Mouse (Mus musculus): ENCODE measurements around the gene Vmn1r44.
"Not testable (repeated sequence)": the region's sequence is repeated elsewhere in the genome, so short reads cannot be mapped to it uniquely, and the experiment has no call there.

Gene Vmn1r44

DNA sequence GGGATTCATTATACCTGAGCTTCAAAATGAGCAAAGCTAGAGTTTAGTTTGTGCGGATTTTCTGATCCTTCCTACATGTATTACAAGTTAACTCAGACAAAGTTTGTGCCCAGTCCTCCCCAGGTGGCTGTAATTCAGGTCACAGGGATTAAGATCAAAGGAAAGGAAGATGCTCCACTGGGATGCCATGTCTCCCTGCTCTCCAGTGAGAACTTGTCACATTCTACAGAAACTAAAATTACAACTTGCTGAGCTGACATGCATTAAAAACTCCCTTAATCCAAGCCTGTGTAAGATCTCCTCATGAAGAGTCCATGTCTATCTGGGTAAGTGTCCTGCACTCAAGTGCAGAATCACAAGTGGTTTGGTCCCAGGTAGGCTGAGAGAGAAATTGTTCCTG is at the start of gene Vmn1r44:
TSS of gene Vmn1r44 (plus strand) at position 301 of the 400 bp plus-strand sequence.
- DNase-seq = no peak

DNA sequence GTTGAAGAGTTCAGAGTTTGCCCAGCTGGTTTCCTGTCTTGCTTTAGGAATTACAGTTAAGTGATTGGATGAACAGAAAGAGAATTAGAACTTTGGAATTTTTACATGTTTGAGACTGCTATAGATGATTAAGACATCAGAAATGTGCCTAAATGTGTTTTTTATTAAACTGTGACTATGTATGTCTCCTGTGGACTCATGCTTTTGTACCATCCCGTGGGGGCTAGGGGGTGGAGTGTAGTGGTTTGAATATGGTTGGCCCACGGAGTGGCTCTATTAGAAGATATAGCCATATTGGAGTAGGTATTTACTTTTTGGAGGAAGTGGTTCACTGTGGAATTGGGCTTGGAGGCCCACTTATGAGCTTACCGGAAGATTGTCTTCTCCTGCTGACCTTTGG is 25.9 kb upstream of the Vmn1r44 start:
- DNase-seq = no peak

DNA sequence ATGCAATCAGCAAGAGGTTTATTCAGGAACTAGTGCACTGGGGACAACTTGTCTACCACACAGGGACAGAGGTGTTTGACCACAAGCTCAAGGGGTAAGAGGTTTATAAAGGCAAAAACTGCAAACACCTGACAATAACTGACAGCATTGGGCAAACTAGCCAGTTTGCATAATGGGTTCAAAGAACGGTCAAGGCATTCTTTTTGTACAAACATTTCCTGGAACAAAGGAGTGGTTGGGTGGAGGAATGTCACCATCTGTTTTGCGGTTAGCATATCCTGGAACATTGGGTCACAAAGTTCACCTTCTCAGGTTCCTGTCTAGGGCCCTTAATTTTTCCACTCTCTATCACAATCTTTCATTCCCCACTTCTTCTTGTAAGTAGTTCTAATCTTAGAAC is 23.6 kb upstream of the Vmn1r44 start:
- DNase-seq = no peak

DNA sequence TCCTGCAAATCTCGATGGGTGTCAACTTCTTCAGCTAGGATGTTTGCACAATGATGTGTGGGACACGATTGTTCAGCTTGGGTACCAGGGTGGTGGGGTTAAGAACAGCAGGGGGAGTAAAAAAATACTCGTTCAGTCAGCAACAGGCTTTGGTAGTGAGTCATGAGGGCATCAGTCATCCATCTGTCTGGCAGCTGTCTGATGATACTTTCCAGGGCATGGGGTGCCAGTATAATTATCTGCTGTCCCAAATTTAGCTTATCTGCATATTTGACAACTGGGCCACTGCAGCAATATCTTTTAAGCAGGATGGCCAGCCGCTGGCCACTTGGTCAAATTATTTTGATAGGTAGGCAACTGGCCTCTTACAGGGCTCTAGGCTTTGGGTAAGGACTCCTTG is 19.7 kb upstream of the Vmn1r44 start:
- no peak for DNase-seq

DNA sequence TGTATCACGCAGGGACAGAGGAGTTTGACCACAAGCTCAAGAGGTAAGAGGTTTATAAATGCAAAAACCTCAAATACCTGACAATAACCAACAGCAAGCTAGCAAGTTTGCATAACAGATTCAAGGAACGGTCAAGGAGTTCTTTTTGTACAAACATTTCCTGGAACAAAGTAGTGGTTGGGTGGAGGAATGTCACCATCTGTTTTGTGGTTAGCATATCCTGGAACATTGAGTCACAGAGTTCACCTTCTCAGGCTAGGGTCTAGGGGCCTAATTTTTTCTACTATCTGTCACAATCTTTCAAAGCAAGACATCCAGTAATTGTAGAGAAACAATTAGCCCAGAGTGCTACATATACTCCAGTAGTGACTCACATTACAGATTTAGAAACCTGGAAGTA is 16.2 kb upstream of the Vmn1r44 start:
- no peak for DNase-seq

DNA sequence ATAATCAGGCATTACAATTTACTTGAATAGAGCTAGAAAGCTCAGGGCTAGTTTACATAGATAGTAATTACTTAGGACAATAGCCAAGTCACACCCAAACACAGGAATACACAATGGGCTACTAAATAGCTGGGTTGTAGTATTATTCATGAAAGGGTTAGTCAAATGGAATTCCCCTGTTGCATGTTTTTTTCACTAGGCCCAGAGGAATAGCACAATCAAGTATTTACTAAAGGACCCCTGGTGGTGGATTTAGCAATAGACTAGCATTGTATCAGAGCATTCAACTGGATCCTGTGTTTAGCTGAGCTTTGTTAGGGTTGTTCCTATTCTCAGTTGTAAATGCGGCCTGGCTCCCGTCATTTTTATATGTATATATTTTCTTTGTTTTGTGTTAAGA is 15.5 kb upstream of the Vmn1r44 start:
- no peak for DNase-seq

DNA sequence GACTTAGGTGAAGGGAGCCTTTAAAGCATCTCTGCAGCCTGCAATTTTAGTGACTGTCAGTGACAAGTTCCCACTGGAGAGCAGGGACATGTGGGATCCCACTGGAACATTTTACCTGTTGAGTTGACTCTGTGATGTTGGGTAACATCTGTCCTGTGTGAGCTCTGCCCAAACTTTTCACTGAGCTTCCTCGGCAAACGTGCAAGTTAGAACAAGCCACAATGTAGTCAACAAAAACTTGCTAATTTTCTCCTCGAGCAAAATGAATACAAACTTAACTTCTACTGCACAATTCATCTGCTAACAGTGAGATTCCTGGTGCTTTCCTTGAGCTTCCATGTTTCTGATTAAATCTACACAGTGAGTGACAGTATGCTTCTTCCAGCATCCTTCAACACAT is 7.1 kb upstream of the Vmn1r44 start, which contains the start of the genes Vmn1r42 and Vmn1r43:
TSS of gene Vmn1r42 (minus strand) at position 101 of the 400 bp plus-strand sequence.
TSS of gene Vmn1r43 (minus strand) at position 101 of the 400 bp plus-strand sequence.
- DNase-seq = not testable (repeated sequence)

DNA sequence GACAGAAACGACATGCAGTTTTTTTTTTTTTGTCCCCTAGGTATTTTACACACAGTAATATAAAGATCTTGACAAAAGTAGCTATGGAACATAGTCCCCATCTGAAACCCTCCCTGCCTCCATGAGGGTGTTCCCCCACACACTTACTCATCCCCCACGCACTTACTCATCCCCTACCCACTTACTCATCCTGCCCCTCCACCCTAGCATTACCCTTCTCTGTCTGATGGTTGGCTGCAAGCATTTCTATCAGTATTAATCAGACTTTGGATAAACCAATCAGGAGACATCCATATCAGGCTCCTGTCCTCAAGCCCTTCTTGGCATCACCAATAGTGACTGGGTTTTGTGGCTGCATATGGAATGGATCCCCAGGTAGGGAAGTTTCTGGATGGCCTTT is 6.5 kb upstream of the Vmn1r44 start:
- DNase-seq = no peak

DNA sequence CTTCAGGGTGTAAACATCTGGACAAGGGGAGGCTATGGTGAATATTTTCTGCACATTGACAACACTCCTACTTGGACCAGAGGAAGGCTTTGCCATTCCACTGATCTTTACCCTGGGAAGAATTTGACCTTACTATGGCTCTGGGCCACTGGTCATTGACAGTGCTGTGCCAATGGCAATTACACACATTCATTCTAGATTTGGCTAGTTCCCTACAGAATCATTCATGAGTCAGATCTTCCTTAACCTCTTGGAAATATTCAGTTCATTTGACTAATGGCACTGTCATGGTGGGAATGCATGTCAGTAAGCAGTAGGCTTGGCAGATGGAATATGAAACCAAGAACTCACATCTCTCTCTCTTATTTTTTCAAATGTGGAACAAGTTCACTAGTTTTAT is 2.6 kb upstream of the Vmn1r44 start:
- no peak for DNase-seq

DNA sequence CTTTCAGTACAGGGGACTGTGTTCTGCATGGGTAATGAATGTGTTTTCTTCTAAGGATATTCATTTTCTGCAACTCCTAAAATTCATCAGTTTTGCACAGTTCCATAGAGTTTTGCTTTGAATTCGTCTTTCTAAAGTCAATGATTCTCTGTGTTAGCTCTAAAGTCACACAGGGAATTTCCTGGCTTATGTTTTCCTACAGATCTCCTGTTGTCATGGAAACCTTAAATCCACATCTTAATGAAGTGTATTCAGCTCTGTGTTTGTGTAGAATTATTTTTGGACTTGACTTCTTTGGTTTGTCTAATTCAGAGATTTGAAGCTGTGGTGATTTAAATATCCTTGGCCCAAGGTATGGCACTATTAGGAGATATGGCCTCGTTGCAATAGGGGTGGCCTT is 352 bp downstream of the Vmn1r44 start:
- DNase-seq = no peak

DNA sequence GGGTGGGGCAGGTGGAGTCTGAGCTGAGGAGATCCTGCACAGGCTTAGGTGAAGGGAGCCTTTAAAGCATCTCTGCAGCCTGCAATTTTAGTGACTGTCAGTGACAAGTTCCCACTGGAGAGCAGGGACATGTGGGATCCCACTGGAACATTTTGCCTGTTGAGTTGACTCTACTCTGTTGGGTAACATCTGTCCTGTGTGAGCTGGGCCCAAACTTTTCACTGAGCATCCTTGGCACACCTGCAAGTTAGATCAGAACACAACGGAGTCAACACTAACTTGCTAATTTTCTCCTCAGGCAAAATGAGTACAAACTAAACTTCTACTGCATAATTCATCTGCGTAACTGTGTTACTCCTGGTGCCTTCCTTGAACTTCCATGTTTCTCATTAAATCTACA is 57.0 kb downstream of the Vmn1r44 start, which contains the start of gene Vmn1r45:
TSS of gene Vmn1r45 (minus strand) at position 101 of the 400 bp plus-strand sequence.
- peak; percentile 59 for DNase-seq

DNA sequence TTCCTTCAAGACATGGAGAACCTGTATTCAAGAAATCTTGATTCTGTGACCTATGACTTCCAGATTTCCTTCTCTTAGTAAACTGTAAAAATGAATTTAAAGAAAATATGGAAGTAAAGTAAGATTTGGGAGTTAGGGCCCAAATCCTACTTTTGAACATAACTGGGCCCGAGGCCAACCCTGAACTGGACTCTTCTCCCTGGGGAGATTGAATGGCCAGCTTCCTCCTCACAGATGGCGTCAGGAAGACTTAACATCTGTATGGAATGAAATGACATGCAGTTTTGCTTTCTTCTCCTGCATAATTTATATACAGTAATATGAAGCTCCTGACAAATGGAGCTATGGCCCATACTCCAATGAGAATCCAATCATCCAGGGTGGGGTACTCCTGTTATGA is 57.5 kb downstream of the Vmn1r44 start:
- peak; percentile 74 for DNase-seq
